In the genomic region with DNA sequence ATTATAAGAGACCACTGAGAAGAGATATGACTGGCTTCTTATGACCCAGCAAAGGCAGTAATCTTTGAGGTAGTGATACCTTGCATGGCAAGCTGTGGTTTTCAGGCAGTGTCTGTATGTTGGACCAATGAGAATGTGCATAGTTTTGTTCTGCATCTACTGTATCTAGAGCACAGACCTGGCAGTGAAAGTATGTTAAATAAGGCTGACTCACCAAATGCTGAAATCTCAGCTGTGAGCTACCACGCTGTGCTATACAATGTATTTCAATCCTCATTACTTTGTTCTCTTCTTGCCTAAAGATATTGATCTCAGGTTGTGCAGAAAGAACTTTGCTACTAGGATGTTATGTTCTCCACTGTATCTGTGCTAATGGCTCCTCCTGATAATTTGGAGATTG, we compare ENCODE assay signal across 15 mouse cellular contexts.
DNase-seq lines count a peak whose midpoint lies in the region.
"Had no signal": no experiment of that assay in that cellular context is flagged by ENCODE, and none has a peak within 500 bp of the region (broad histone marks: within the 10 kb centered on the region; RNA-seq: fewer than 3 reads in every experiment).

No protein-coding gene starts in this region.

- peak; percentile 7 for DNase-seq in right cerebral cortex, adult 18-20 months
- DNase-seq in right cerebral cortex, postnatal 25 days, result no peak
- peak; percentile 14 for DNase-seq in NIH3T3 (ENCODE audit: low read depth)
- DNase-seq in gastrocnemius, postnatal 14 days, result no peak
- no peak for DNase-seq in layer of hippocampus, adult 8-10 months (ENCODE audit: low spot score in 2 of 2)
- DNase-seq: adrenal gland, adult 8-10 months; adrenal gland, postnatal 14 days; adrenal gland, postnatal 36 days; cerebellum, adult 11 months; cerebellum, adult 18-20 months; cerebellum, adult 8-10 months; cerebellum, adult 9-11 months; cerebellum, postnatal 14 days; cerebellum, postnatal 36 days; embryo, embryonic 11 days had no signal

- intact Hi-C loops in gastrocnemius, postnatal 14 days (cut with DNase I; ENCODE audit: low total_unique reads), result no loop called here

Comparison
In these comparisons a context has a peak if more than half of its experiments do, and no peak if none do; other contexts are left out.
1. DNase-seq: peak in right cerebral cortex, adult 18-20 months (single experiment) and NIH3T3 (single experiment); none in right cerebral cortex, postnatal 25 days (single experiment), gastrocnemius, postnatal 14 days (single experiment) and layer of hippocampus, adult 8-10 months (0 of 2).